Mouse (Mus musculus): ENCODE data around the gene Lysmd1. TPM values are rescaled to one million over a fixed set of nuclear protein-coding genes. Genes with fewer than 3 reads are reported as not detected.
A peak's percentile ranks its signal among the peaks of the same experiment; 100 is the strongest.
"Not testable (repeated sequence)": the region's sequence is repeated elsewhere in the genome, so short reads cannot be mapped to it uniquely, and the experiment has no call there.

Gene Lysmd1
- 6.9 and 9.1 TPM in 2 replicates for polyA plus RNA-seq (2014; fragmentation: Nextera tagmentation; extraction: Ambion mirVana)

DNA sequence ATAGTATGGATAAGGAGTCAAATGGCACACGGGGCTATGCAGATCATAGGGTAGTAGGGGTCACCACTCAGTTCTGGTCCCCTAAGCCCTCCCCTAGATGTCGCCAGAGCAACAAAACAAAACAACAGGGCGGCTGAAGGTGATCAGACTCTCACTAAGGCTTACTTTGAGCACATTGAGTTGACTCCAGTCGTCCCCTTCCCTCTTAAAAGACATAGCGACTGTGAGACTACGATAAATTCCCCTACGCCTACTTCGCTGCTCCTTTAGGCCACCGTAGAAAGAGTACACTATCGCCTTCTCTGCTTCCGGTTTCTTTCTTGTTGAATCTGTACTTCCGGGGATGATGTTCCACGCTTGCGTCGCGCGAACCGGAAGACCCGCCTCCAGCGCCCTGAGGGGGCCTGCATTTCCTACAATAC is at the start of gene Lysmd1, which contains the start of gene Scnm1:
Lysmd1 (plus strand) TSS at position 409 of the 422 bp plus-strand sequence.
Scnm1 (minus strand) TSS at position 332 of the 422 bp plus-strand sequence.
- peak within 1 kb of the TSS; percentile 68 for H3K9ac ChIP-seq (ENCODE audit: low read depth, low read length)
- WGBS = under 1% methylated on average over 20 of the region's 20 CpGs
- peak within 1 kb of the TSS; percentile 67 for H3K4me3 ChIP-seq (ENCODE audit: low read length)

DNA sequence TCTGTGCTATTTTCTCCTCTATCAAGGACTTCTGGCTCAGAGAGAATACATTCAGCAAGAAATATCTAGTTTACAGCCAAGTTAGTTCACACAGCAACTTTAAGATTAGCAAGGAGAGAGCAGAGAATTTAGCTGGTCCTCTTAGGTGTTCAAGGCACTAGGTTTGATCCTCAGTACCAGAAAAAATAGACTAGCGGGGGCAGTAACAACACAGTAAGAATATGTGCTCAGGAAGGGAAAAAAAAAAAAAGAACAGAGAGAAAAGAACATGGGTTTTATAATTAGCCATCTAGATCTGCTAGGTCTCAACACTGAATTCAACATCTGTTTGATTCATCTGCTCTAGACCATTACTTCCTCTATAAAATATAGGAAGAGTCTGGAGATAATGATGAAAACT is 45.8 kb upstream of the Lysmd1 start:
- no peak for ATAC-seq (ENCODE audit: low FRiP score, low TSS enrichment)
- Histone ChIP-seq H3K36me3 (ENCODE audit: control insufficient read depth, insufficient read depth, low read length) (no peaks in the 10 kb centered on the region; the same call in 1 of the 2 replicates), H3K27ac (ENCODE audit: low read depth, low read length) (no peak overlapping the region), H3K4me2 (replicated peaks; ENCODE audit: low read depth, low read length) (no peak overlapping the region), H3K27me3 (ENCODE audit: control insufficient read depth, insufficient read depth, low read length) (no peaks in the 10 kb centered on the region), H3K4me3 (ENCODE audit: low read length) (no peak overlapping the region), H3K4me1 (ENCODE audit: control insufficient read depth, insufficient read depth, low read length) (0 out of 2 replicates have a peak, but pooled peaks cover 3% of the 10 kb centered on the region), H3K9ac (ENCODE audit: low read depth, low read length) (no peak overlapping the region), H3K9me3 (ENCODE audit: control insufficient read depth, low read length) (no peaks in the 10 kb centered on the region)
- WGBS = 100% methylated on average over 1 of the region's 1 CpGs

More for the DNA sequence above, at the start of gene Lysmd1, which contains the start of gene Scnm1:
- peak within 1 kb of the TSS; percentile 9; the same call in 1 of the 2 replicates for H3K27ac ChIP-seq (ENCODE audit: low read depth, low read length)
- peaks cover 4% of the 10 kb centered on the region; the same call in 1 of the 2 replicates for H3K36me3 ChIP-seq (ENCODE audit: control insufficient read depth, insufficient read depth, low read length)
- peak; percentile 84 for ATAC-seq (ENCODE audit: low FRiP score, low TSS enrichment)
- peaks cover 23% of the 10 kb centered on the region for H3K4me1 ChIP-seq (ENCODE audit: control insufficient read depth, insufficient read depth, low read length)
- H3K27me3 ChIP-seq (ENCODE audit: control insufficient read depth, insufficient read depth, low read length) = no peaks in the 10 kb centered on the region
- peak within 1 kb of the TSS; percentile 73 for H3K4me2 ChIP-seq (replicated peaks; ENCODE audit: low read depth, low read length)
- no peaks in the 10 kb centered on the region for H3K9me3 ChIP-seq (ENCODE audit: control insufficient read depth, low read length)

DNA sequence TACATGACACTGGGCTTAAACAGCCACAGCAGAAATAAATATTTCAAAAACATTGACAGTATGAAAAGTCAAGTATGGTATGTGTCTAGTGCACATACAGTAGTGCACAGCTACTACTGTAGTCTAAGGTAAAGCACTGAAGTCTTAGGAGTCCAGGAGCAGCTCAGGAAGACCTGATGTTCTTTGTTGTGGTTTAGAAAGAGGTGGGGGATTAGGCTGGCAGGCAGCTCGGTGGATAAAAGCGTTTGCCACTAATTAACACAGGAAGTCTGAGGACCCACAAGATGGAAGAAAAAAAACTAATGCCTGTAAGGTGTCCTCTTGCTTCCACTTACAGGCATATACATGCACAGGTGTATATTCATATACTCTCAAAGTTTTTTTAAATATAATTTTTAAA is 33.0 kb upstream of the Lysmd1 start:
- Histone ChIP-seq H3K4me2 (replicated peaks; ENCODE audit: low read depth, low read length) (no peak overlapping the region), H3K9ac (ENCODE audit: low read depth, low read length) (no peak overlapping the region), H3K36me3 (ENCODE audit: control insufficient read depth, insufficient read depth, low read length) (peaks cover 9% of the 10 kb centered on the region; the same call in 1 of the 2 replicates), H3K27me3 (ENCODE audit: control insufficient read depth, insufficient read depth, low read length) (no peaks in the 10 kb centered on the region), H3K4me3 (ENCODE audit: low read length) (no peak overlapping the region), H3K27ac (ENCODE audit: low read depth, low read length) (no peak overlapping the region), H3K9me3 (ENCODE audit: control insufficient read depth, low read length) (no peaks in the 10 kb centered on the region), H3K4me1 (ENCODE audit: control insufficient read depth, insufficient read depth, low read length) (peaks cover 8% of the 10 kb centered on the region)
- ATAC-seq (ENCODE audit: low FRiP score, low TSS enrichment) = no peak
- 31% methylated on average over 2 of the region's 2 CpGs for WGBS

DNA sequence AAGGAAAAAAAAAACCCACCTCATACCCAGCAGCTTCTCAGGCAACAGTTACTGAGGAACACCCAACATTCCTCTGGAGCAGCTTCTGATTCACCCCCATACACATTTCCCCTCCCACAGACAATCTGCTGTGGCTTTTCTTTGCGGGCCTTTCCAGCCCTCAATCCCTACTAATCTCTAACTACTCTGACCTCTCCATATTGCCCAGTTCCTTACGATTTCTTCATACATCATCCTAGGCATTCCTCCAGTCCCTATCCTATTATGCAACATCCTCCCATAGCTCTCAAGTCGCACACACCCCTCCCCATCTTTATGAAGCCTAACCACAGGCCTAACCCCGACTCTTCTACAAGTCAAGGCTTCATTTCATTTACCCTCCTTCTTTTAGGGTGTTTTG is 28.8 kb upstream of the Lysmd1 start:
- Histone ChIP-seq H3K27me3 (ENCODE audit: control insufficient read depth, insufficient read depth, low read length) (no peaks in the 10 kb centered on the region), H3K4me3 (ENCODE audit: low read length) (peak overlapping the region; percentile 98), H3K36me3 (ENCODE audit: control insufficient read depth, insufficient read depth, low read length) (peaks cover 5% of the 10 kb centered on the region; the same call in 1 of the 2 replicates), H3K4me2 (replicated peaks; ENCODE audit: low read depth, low read length) (peak overlapping the region; percentile 77), H3K9ac (ENCODE audit: low read depth, low read length) (peak overlapping the region; percentile 89; the same call in 1 of the 2 replicates), H3K4me1 (ENCODE audit: control insufficient read depth, insufficient read depth, low read length) (peaks cover 8% of the 10 kb centered on the region), H3K9me3 (ENCODE audit: control insufficient read depth, low read length) (no peaks in the 10 kb centered on the region), H3K27ac (ENCODE audit: low read depth, low read length) (no peak overlapping the region)
- no peak for ATAC-seq (ENCODE audit: low FRiP score, low TSS enrichment)
- 65% methylated on average over 4 of the region's 4 CpGs for WGBS

DNA sequence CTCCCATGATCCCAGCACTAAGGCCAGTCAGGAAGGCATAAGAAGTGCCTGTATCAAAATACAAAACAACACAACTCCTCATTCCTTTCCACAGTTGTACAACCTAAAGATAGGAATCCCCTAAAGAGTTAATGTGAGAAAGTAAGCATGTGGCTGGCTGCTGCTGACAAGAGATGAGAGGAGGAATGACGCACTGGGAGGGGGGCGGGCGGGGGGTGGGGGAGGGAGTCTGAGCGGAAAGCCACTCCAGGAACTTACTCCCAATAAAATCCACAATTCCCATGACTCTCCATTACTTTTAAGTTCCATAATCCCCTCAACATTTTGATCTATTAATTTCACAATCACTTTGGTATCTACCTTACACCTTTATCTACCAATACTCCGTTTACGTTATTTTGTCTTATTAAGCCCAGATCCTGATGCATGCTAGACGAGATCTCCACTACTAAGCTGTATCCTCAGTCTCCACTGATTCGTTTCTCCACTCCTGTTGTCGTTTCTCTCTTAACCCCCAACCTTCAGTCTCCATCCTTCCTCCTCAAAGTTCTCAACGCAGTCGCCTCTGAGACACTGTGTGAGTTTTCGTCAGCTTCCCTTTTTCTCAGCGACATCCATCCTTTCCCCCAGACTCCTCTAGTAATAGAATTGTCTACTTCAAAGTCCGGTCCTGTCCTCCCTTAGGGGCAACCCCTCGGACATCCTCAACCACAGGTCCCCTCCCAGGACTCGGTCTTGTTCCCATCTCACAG is 28.1 kb upstream of the Lysmd1 start:
- Histone ChIP-seq H3K4me3 (ENCODE audit: low read length) (peak overlapping the region; percentile 98), H3K36me3 (ENCODE audit: control insufficient read depth, insufficient read depth, low read length) (peaks cover 4% of the 10 kb centered on the region; the same call in 1 of the 2 replicates), H3K27ac (ENCODE audit: low read depth, low read length) (peak overlapping the region; percentile 68; the same call in 1 of the 2 replicates), H3K9ac (ENCODE audit: low read depth, low read length) (peak overlapping the region; percentile 89), H3K4me2 (replicated peaks; ENCODE audit: low read depth, low read length) (peak overlapping the region; percentile 77), H3K4me1 (ENCODE audit: control insufficient read depth, insufficient read depth, low read length) (peaks cover 8% of the 10 kb centered on the region), H3K9me3 (ENCODE audit: control insufficient read depth, low read length) (no peaks in the 10 kb centered on the region), H3K27me3 (ENCODE audit: control insufficient read depth, insufficient read depth, low read length) (no peaks in the 10 kb centered on the region)
- no peak for ATAC-seq (ENCODE audit: low FRiP score, low TSS enrichment)
- 0% methylated on average over 16 of the region's 16 CpGs for WGBS

DNA sequence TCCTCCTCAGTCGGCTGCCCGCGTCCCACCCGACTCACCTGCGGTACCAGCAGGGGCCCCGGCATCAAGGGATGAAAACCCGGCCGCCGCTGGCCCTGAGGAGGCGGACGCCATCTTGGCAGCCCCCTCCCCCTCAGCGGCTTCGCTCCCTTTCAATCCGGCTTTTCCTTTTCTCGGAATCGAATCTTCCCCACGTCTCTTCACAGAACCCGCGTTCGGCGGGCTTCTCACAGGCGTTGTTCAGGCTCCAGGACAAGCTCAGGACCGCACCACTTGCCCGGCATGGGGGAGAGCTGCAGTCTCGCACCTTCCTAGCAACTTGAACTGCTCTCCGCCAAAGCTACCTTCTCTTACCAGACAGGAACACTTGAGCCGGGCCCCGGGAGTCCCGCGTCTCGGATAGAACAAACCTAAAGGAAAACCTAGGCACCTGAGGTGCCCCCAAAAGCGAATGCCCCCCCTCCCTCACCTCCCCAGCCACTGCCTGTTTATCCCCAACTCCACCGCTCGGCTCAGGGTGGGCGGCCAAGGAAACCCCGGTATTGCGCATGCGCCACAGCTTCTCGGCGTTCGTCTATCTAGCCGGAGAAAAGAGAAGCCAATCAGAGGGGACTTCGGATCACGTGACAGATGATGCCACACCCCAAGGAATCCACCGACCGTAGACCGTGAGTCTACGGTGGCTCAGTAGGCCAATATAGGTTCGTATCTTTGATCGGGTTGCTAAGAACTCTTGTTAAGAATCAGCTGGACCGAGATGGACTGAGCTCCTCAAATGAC is 27.4 kb upstream of the Lysmd1 start, which contains the start of gene Pip5k1a:
Pip5k1a (minus strand) TSS at position 593 of the 780 bp plus-strand sequence.
- peaks cover 3% of the 10 kb centered on the region; the same call in 1 of the 2 replicates for H3K36me3 ChIP-seq (ENCODE audit: control insufficient read depth, insufficient read depth, low read length)
- H3K4me2 ChIP-seq (replicated peaks; ENCODE audit: low read depth, low read length) = peak within 1 kb of the TSS; percentile 77
- peak; percentile 91 for ATAC-seq (ENCODE audit: low FRiP score, low TSS enrichment)
- H3K27me3 ChIP-seq (ENCODE audit: control insufficient read depth, insufficient read depth, low read length) = no peaks in the 10 kb centered on the region
- H3K9me3 ChIP-seq (ENCODE audit: control insufficient read depth, low read length) = no peaks in the 10 kb centered on the region
- H3K4me1 ChIP-seq (ENCODE audit: control insufficient read depth, insufficient read depth, low read length) = peaks cover 8% of the 10 kb centered on the region
- under 1% methylated on average over 51 of the region's 51 CpGs for WGBS
- peak within 1 kb of the TSS; percentile 98 for H3K4me3 ChIP-seq (ENCODE audit: low read length)
- peak within 1 kb of the TSS; percentile 68 for H3K27ac ChIP-seq (ENCODE audit: low read depth, low read length)
- peak within 1 kb of the TSS; percentile 89 for H3K9ac ChIP-seq (ENCODE audit: low read depth, low read length)

DNA sequence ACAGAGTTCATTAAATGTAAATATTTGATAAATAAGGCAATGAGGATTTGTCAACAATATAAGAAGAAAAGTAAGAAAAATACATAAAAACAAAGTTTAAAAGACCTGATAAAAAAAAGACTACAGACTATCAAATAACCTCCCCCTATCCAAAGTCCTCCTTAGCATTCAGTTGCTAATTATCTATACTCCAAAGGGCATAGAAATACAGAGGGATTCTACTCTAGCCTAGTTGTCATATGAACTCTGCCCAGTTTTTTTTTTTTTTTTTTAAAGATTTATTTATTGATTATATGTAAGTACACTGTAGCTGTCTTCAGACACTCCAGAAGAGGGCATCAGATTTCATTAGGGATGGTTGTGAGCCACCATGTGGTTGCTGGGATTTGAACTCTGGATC is 26.6 kb upstream of the Lysmd1 start:
- ATAC-seq (ENCODE audit: low FRiP score, low TSS enrichment); H3K36me3 ChIP-seq (ENCODE audit: control insufficient read depth, insufficient read depth, low read length); H3K27me3 ChIP-seq (ENCODE audit: control insufficient read depth, insufficient read depth, low read length); H3K27ac ChIP-seq (ENCODE audit: low read depth, low read length); H3K9me3 ChIP-seq (ENCODE audit: control insufficient read depth, low read length): not testable (repeated sequence)
- H3K9ac ChIP-seq (ENCODE audit: low read depth, low read length) = 0 out of 2 replicates have a peak overlapping the region, but pooled peaks have one; percentile 45
- peak overlapping the region; percentile 98 for H3K4me3 ChIP-seq (ENCODE audit: low read length)
- peak overlapping the region; percentile 61 for H3K4me2 ChIP-seq (replicated peaks; ENCODE audit: low read depth, low read length)
- peaks cover 11% of the 10 kb centered on the region for H3K4me1 ChIP-seq (ENCODE audit: control insufficient read depth, insufficient read depth, low read length)

DNA sequence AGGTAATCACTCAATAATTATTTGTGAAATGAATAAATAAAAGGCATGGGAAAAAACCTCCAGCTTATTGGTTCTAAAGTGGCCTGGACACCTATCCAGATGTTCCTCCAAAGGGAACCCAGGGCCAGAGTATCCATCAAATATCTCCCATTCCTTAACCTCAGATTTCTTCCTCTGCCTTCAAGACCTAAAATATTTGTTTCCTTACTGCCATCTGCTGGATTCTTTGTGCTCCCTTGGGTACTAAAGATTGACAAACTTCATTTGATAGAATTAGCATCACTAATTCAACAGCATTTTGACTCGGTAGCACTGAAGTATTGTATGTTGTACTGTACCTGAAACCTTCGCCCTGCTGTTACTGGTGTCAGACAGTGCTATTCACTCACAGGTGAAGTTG is 26.0 kb upstream of the Lysmd1 start:
- Histone ChIP-seq H3K27me3 (ENCODE audit: control insufficient read depth, insufficient read depth, low read length) (no peaks in the 10 kb centered on the region), H3K36me3 (ENCODE audit: control insufficient read depth, insufficient read depth, low read length) (peaks cover 3% of the 10 kb centered on the region; the same call in 1 of the 2 replicates), H3K4me1 (ENCODE audit: control insufficient read depth, insufficient read depth, low read length) (peaks cover 12% of the 10 kb centered on the region), H3K9ac (ENCODE audit: low read depth, low read length) (no peak overlapping the region), H3K4me3 (ENCODE audit: low read length) (no peak overlapping the region), H3K9me3 (ENCODE audit: control insufficient read depth, low read length) (no peaks in the 10 kb centered on the region), H3K4me2 (replicated peaks; ENCODE audit: low read depth, low read length) (no peak overlapping the region), H3K27ac (ENCODE audit: low read depth, low read length) (no peak overlapping the region)
- no peak for ATAC-seq (ENCODE audit: low FRiP score, low TSS enrichment)
- WGBS = 79% methylated on average over 2 of the region's 2 CpGs

Measured in kidney, embryonic 14.5 days (tissue).